Mouse (Mus musculus): Measurements from ENCODE around the gene Vgll4. TPM values are rescaled to one million over a fixed set of nuclear protein-coding genes. Genes with fewer than 3 reads are reported as not detected.

Gene Vgll4
- total and polyA plus RNA-seq, 3 experiments: 34.6 to 73.7 (median 37.3) TPM

GRCm38 (mm10) chr6:115010304-115010703 is 40.5 kb upstream of the Vgll4 start:
- H3K27me3 ChIP-seq (replicated peaks): no peaks in the 10 kb centered on the region
- H3K27ac ChIP-seq (ENCODE audit: insufficient read depth, low read depth): peak overlapping the region; percentile 97
- peak overlapping the region; percentile 61 for H3K4me2 ChIP-seq (ENCODE audit: insufficient read depth, low read depth, poor library complexity, severe bottlenecking)
- H3K4me3 ChIP-seq (replicated peaks in 1 of 3; ENCODE audit: low read depth in 2 of 3, low read length in 2 of 3, poor library complexity in 1 of 3): peak overlapping the region; percentile 10 to 41 (median 33)
- dilution Hi-C loops (cut with MboI; ENCODE audit: extremely low pct_ligation_motif_present, extremely low pct_unique_long_range_greater_than_20kb, low sequenced_read_pairs): no loop called here
- peaks cover 49 to 93% of the 10 kb centered on the region in 2 experiments for H3K4me1 ChIP-seq (ENCODE audit: control insufficient read depth in 1 of 2, insufficient read depth in 2 of 2)
- H3K79me2 ChIP-seq (replicated peaks; ENCODE audit: control insufficient read depth, extremely low read depth, insufficient read depth, poor library complexity, severe bottlenecking): no peaks in the 10 kb centered on the region
- peaks cover 5 to 37% of the 10 kb centered on the region in 2 experiments for H3K36me3 ChIP-seq (replicated peaks in 1 of 2; ENCODE audit: control insufficient read depth in 1 of 2, insufficient read depth in 1 of 2, low read length in 1 of 2)
- DNase-seq (ENCODE audit: extremely low read depth): peak; percentile 71
- H3K9me3 ChIP-seq (replicated peaks; ENCODE audit: low read length): no peaks in the 10 kb centered on the region
- H3K9ac ChIP-seq (ENCODE audit: insufficient read depth, low read depth): peak overlapping the region; percentile 59
- no peak for TF ChIP-seq ZKSCAN1 (IDR thresholded peaks at IDR 0.05; ENCODE audit: borderline replicate concordance, low read depth, low read length)
- TF ChIP-seq JUN (IDR thresholded peaks at IDR 0.05; ENCODE audit: insufficient read depth, low read depth, low read length): no peak
- no peak for TF ChIP-seq CTCF (conservative IDR thresholded peaks at IDR 0.05 in 1 of 2, IDR thresholded peaks at IDR 0.05 in 1 of 2; ENCODE audit: low read depth in 2 of 2, low read length in 2 of 2)
- no peak for TF ChIP-seq ZMIZ1 (IDR thresholded peaks at IDR 0.05; ENCODE audit: low read depth, low read length)
- TF ChIP-seq MEF2A (IDR thresholded peaks at IDR 0.05; ENCODE audit: borderline replicate concordance, low read depth, low read length): peak; percentile 81
- no peak for TF ChIP-seq CHD1 (IDR thresholded peaks at IDR 0.05; ENCODE audit: low read depth, low read length)
- peak; percentile 23 for TF ChIP-seq RAD21 (IDR thresholded peaks at IDR 0.05; ENCODE audit: low read depth, low read length)
- TF ChIP-seq KAT2A (IDR thresholded peaks at IDR 0.05; ENCODE audit: insufficient replicate concordance, low read length): no peak
- TF ChIP-seq ETS1 (conservative IDR thresholded peaks at IDR 0.05; ENCODE audit: low read depth, low read length): peak; percentile 86
- TF ChIP-seq RCOR1 (conservative IDR thresholded peaks at IDR 0.05; ENCODE audit: low read depth, low read length): no peak; the same call in 1 of the 2 replicates
- no peak; the same call in 1 of the 2 replicates for TF ChIP-seq JUND (conservative IDR thresholded peaks at IDR 0.05; ENCODE audit: low read depth, low read length)
- TF ChIP-seq POLR2AphosphoS2 (IDR thresholded peaks at IDR 0.05; ENCODE audit: low read depth, low read length): no peak
- TF ChIP-seq ZC3H11A (IDR thresholded peaks at IDR 0.05; ENCODE audit: low read depth, low read length): no peak
- TF ChIP-seq MAX (IDR thresholded peaks at IDR 0.05; ENCODE audit: low read length): peak; percentile 64
- TF ChIP-seq IRF4 (IDR thresholded peaks at IDR 0.05; ENCODE audit: low read depth, low read length): peak; percentile 91
- TF ChIP-seq NELFE (IDR thresholded peaks at IDR 0.05; ENCODE audit: low read depth, low read length): no peak
- TF ChIP-seq SMC3 (IDR thresholded peaks at IDR 0.05; ENCODE audit: low read depth, low read length): no peak; the same call in none of the 2 replicates
- peak; percentile 23; the same call in 1 of the 2 replicates for TF ChIP-seq ELF1 (IDR thresholded peaks at IDR 0.05; ENCODE audit: low read depth, low read length)
- no peak for TF ChIP-seq USF1 (IDR thresholded peaks at IDR 0.05; ENCODE audit: low read depth, low read length)
- 0 out of 2 replicates have a peak, but pooled peaks have one; percentile 19 for TF ChIP-seq TBP (conservative IDR thresholded peaks at IDR 0.05; ENCODE audit: low read depth, low read length)
- no peak; the same call in none of the 2 replicates for TF ChIP-seq UBTF (IDR thresholded peaks at IDR 0.05; ENCODE audit: low read depth, low read length)
- TF ChIP-seq E2F4 (IDR thresholded peaks at IDR 0.05; ENCODE audit: insufficient replicate concordance, low read depth, low read length): no peak
- TF ChIP-seq USF2 (conservative IDR thresholded peaks at IDR 0.05; ENCODE audit: low read depth, low read length): no peak
- TF ChIP-seq MAFK (IDR thresholded peaks at IDR 0.05; ENCODE audit: insufficient replicate concordance, low read length): no peak
- no peak for TF ChIP-seq SIN3A (IDR thresholded peaks at IDR 0.05; ENCODE audit: low read length)
- TF ChIP-seq NRF1 (IDR thresholded peaks at IDR 0.05; ENCODE audit: low read depth, low read length): no peak
- no peak for TF ChIP-seq GABPA (IDR thresholded peaks at IDR 0.05; ENCODE audit: insufficient replicate concordance, low read depth, low read length)
- peak; percentile 48 for TF ChIP-seq POLR2A (IDR thresholded peaks at IDR 0.05; ENCODE audit: low read depth, low read length)
- peak; percentile 41; the same call in 1 of the 2 replicates for TF ChIP-seq MAZ (IDR thresholded peaks at IDR 0.05; ENCODE audit: low read depth, low read length)
- no peak for TF ChIP-seq ZNF384 (IDR thresholded peaks at IDR 0.05; ENCODE audit: low read depth, low read length)
- TF ChIP-seq MYC (IDR thresholded peaks at IDR 0.05; ENCODE audit: low read depth, low read length): 0 out of 2 replicates have a peak, but pooled peaks have one; percentile 24
- TF ChIP-seq BHLHE40 (IDR thresholded peaks at IDR 0.05; ENCODE audit: low read depth, low read length): peak; percentile 85
- no peak for TF ChIP-seq HCFC1 (IDR thresholded peaks at IDR 0.05; ENCODE audit: low read depth, low read length)
- TF ChIP-seq MXI1 (IDR thresholded peaks at IDR 0.05; ENCODE audit: low read depth, low read length): no peak
- peak; percentile 80 for TF ChIP-seq EP300 (IDR thresholded peaks at IDR 0.05; ENCODE audit: low read length)
- no peak for TF ChIP-seq PAX5 (IDR thresholded peaks at IDR 0.05; ENCODE audit: low read length)
- TF ChIP-seq CHD2 (IDR thresholded peaks at IDR 0.05; ENCODE audit: low read length): peak; percentile 57; the same call in 1 of the 2 replicates
- peak; percentile 94 for TF ChIP-seq TCF12 (IDR thresholded peaks at IDR 0.05; ENCODE audit: low read depth, low read length)
- in situ Hi-C loops (cut with MboI; ENCODE audit: low pct_ligation_motif_present, low pct_unique_long_range_greater_than_20kb, low sequenced_read_pairs): no loop called here

Data from CH12.LX (cell line).